Mouse (Mus musculus) thymus, adult 2 months (tissue): ENCODE measurements around the gene Defb43. TPM values are rescaled to one million over a fixed set of nuclear protein-coding genes. Genes with fewer than 3 reads are reported as not detected.

Experiments
- DNase-seq: peaks from one replicate; pipeline ENCODE4 v3.0.0; 2021
- H3K27ac ChIP-seq: fragments of 200-500 bp; 2 replicates; pipeline ENCODE4 v1.5.1; 2012; ENCODE audit warnings: low read length, control low read depth; ENCODE audit not compliant: control insufficient read depth, insufficient read depth
- H3K27me3 ChIP-seq: fragments of 200-500 bp; 2 replicates; pipeline ENCODE4 v1.6.1; 2012; ENCODE audit warnings: mild to moderate bottlenecking, low read length, moderate library complexity, mixed read lengths; ENCODE audit not compliant: control insufficient read depth, insufficient read depth
- H3K36me3 ChIP-seq: fragments of 200-500 bp; 2 replicates; pipeline ENCODE4 v1.6.1; 2012; ENCODE audit warnings: mild to moderate bottlenecking, low read length, moderate library complexity; ENCODE audit not compliant: control insufficient read depth, insufficient read depth
- H3K4me1 ChIP-seq: fragments of 200-500 bp; replicated peaks from 2 replicates; pipeline ENCODE4 v1.6.1; 2012; ENCODE audit warnings: low read length; ENCODE audit not compliant: control insufficient read depth, insufficient read depth
- H3K4me3 ChIP-seq: fragments of 200-500 bp; 2 replicates; pipeline ENCODE4 v1.5.1; 2012; ENCODE audit warnings: mild to moderate bottlenecking, low read length, control low read depth, moderate library complexity; ENCODE audit not compliant: control insufficient read depth, insufficient read depth
- CTCF ChIP-seq: fragments of 200-500 bp; IDR thresholded peaks from 2 replicates; pipeline ENCODE4 v1.5.1; 2012; ENCODE audit warnings: mild to moderate bottlenecking, control low read depth, low read length, moderate library complexity, borderline replicate concordance; ENCODE audit not compliant: control insufficient read depth, poor library complexity, insufficient read depth; ENCODE audit errors: extremely low read depth
- POLR2A ChIP-seq: fragments of 200-500 bp; IDR thresholded peaks from 2 replicates; pipeline ENCODE4 v1.6.1; 2012; ENCODE audit warnings: mild to moderate bottlenecking, low read length, control low read depth, moderate library complexity; ENCODE audit not compliant: control insufficient read depth, poor library complexity, insufficient read depth; ENCODE audit errors: extremely low read depth
- WGBS: fragments of 180-500 bp; shearing (Covaris S2); methylation state at CpG from one replicate; pipeline ENCODE4 v1.1.7; 2018; 5-methylcytosine and 5-hydroxymethylcytosine counted together
- polyA plus RNA-seq: library from polyadenylated mRNA; depleted of rRNA; stranded (reverse); fragments of >200 nt; gene quantifications from 2 replicates; pipeline ENCODE4 v1.2.3, GENCODE M21; 2012

Defb43 gene
- polyA plus RNA-seq, 1 experiment: not detected

DNA sequence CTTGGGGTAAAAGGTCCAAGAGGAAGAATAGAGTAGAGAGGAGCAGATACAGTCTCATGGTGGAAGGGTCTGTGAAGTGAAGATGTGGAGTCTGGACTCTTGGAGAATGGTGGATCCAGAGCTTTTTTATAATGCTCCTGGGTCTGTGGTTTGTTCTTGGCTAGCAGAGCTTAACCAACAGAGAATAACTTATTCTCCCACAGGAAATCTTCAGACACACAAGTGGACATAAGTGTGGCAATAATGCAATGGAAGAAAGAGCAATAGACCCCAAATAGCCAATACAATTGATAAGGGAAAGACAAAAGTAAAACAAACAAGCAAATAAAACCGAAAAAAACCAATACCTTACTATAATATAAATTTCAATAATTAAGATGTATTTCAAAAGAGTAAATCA is 27.2 kb upstream of the Defb43 start, which contains the start of gene Defb48:
Gene Defb48 (minus strand): TSS at position 101 of the 400 bp plus-strand sequence.
- DNase-seq: no peak
- Histone ChIP-seq H3K4me3 (no peak within 1 kb of the TSS), H3K4me1 (no peaks in the 10 kb centered on the region), H3K27me3 (no peaks in the 10 kb centered on the region; the same call in 1 of the 2 replicates), H3K27ac (no peak within 1 kb of the TSS), H3K36me3 (no peaks in the 10 kb centered on the region)
- TF ChIP-seq CTCF (no peak), POLR2A (no peak)
- WGBS: 85% methylated on average over 1 of the region's 1 CpGs

DNA sequence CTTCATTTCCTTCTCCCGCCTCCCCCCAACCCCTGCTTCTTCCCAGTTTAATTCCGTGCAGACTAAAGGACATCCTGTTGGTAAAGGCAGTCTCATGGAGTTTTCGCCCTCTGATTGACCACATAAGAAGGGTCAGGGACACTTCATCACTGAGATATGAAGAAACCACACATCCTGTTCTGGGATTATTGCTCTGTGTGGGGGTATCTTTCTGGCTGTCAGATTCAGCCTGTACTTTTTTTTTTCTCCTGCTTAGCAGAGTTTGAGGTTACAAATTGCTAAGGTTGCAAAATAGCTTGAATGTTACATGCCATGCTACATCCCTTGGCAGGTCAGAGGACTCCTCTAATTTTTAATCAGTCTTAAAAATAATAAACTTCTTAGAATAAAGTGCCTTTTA is 20.3 kb upstream of the Defb43 start:
- Histone ChIP-seq H3K4me3 (no peak overlapping the region), H3K27ac (no peak overlapping the region), H3K4me1 (0 out of 2 replicates have a peak, but pooled peaks cover 3% of the 10 kb centered on the region), H3K36me3 (no peaks in the 10 kb centered on the region), H3K27me3 (no peaks in the 10 kb centered on the region; the same call in 1 of the 2 replicates)
- whole genome bisulfite sequencing: 12% methylated on average over 3 of the region's 3 CpGs
- DNase-seq: no peak
- TF ChIP-seq CTCF (no peak), POLR2A (no peak)

- DNase-seq: no peak
- TF ChIP-seq POLR2A (no peak), CTCF (no peak)
- Histone ChIP-seq H3K4me1 (0 out of 2 replicates have a peak, but pooled peaks cover 3% of the 10 kb centered on the region), H3K36me3 (no peaks in the 10 kb centered on the region), H3K4me3 (no peak overlapping the region), H3K27me3 (no peaks in the 10 kb centered on the region; the same call in 1 of the 2 replicates), H3K27ac (no peak overlapping the region)
- 89% methylated on average over 7 of the region's 7 CpGs for WGBS
Observed at GRCm38 (mm10) chr14:62991849-62992510, 19.6 kb upstream of the Defb43 start.

GRCm38 (mm10) chr14:62997777-62998176 is 13.8 kb upstream of the Defb43 start, which contains the start of gene Defb47:
Gene Defb47, plus strand, starts transcription at chr14:62998077.
- no peaks in the 10 kb centered on the region for H3K36me3 ChIP-seq
- no peaks in the 10 kb centered on the region for H3K27me3 ChIP-seq
- H3K4me1 ChIP-seq: 0 out of 2 replicates have a peak, but pooled peaks cover 1% of the 10 kb centered on the region
- no peak for TF ChIP-seq POLR2A
- H3K4me3 ChIP-seq: no peak within 1 kb of the TSS
- DNase-seq: no peak
- WGBS: 82% methylated on average over 8 of the region's 8 CpGs
- H3K27ac ChIP-seq: no peak within 1 kb of the TSS

DNA sequence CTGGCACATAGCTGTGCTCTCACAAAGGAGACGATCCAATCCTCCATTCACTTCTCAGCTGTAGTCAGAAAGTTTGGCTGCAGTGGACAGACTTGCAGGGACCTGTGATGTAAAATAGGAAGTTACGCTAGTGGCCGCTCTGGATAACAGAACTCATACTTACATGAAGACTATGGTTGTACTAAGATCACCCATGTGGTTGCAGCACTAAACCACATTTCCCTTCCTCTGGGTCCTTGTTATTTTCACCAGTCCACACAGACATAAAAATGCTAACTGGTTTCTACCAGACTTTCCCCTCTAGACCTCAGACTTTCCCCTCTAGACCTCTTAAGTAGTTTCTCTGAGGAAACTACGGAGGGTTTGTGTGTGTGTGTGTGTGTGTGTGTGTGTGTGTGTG is 12.6 kb upstream of the Defb43 start:
- no peak overlapping the region for H3K27ac ChIP-seq
- H3K4me1 ChIP-seq: no peaks in the 10 kb centered on the region
- TF ChIP-seq CTCF: no peak
- no peak for TF ChIP-seq POLR2A
- H3K27me3 ChIP-seq: no peaks in the 10 kb centered on the region
- H3K4me3 ChIP-seq: no peak overlapping the region
- no peaks in the 10 kb centered on the region for H3K36me3 ChIP-seq
- no peak for DNase-seq
- WGBS: 12% methylated on average over 4 of the region's 4 CpGs

DNA sequence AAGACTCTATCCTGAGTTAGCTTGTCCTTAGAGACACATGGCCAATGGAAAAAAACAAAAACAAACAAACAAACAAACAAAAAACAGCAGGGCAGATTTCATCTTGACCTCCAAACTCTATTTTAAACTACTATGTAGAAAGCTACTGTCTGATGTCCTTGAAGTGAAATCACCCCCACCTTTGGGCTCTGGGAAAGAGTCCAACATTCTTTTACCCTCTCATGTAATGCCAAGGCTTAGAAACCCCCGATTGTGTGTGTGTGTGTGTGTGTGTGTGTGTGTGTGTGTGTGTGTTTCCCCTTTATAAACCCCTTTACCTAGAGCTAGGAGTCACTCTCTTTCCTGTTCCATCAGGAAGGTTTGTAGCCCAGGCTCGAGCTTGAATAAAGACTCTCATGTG is 9.0 kb upstream of the Defb43 start:
- Histone ChIP-seq H3K4me1 (no peaks in the 10 kb centered on the region), H3K27me3 (no peaks in the 10 kb centered on the region), H3K27ac (no peak overlapping the region), H3K4me3 (no peak overlapping the region), H3K36me3 (no peaks in the 10 kb centered on the region)
- TF ChIP-seq CTCF: no peak
- no peak for DNase-seq
- WGBS: 38% methylated on average over 2 of the region's 2 CpGs

DNA sequence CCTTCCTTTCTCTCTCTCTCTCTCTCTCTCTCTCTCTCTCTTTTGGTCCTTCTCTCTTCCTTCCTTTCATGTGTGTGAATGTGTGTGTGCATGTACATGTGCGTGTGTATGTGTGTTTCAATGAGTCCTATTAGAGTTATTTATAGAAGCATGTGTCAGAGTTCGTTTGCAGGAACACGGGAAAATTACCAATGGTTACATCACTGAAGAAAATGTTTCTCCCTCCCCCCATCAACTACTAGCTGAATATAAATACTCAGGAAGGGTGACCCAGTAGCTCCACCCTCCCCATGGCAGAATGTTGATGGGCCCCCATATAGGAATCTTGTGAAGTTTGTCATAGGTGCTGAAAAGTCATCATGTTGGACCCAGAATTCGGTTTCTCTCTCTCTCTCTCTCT is 1.5 kb downstream of the Defb43 start:
- Histone ChIP-seq H3K27me3 (no peaks in the 10 kb centered on the region), H3K4me1 (no peaks in the 10 kb centered on the region), H3K27ac (no peak overlapping the region), H3K4me3 (no peak overlapping the region), H3K36me3 (no peaks in the 10 kb centered on the region)
- no peak for TF ChIP-seq CTCF
- TF ChIP-seq POLR2A: no peak
- no peak for DNase-seq
- WGBS: 76% methylated on average over 4 of the region's 4 CpGs
